Mouse (Mus musculus) c-Kit-positive CD71-negative TER-119-negative erythroid progenitor cells, embryonic 14.5 days (primary cell): Measurements from ENCODE around the gene Pfkfb4.

ENCODE experiments used
- DNase-seq: peaks from one replicate; pipeline ENCODE4 v3.0.0-alpha.2; 2013; ENCODE audit warnings: low read depth

Pfkfb4 gene

GRCm38 (mm10) chr9:108991428-108992084 is at the start of gene Pfkfb4:
Gene Pfkfb4, plus strand, starts transcription at chr9:108991778.
- peak; percentile 99 for DNase-seq

- no peak for DNase-seq
Observed at GRCm38 (mm10) chr9:108945111-108945510, 46.5 kb upstream of the Pfkfb4 start.

GRCm38 (mm10) chr9:108945608-108946007 is 46.0 kb upstream of the Pfkfb4 start:
- DNase-seq: no peak

GRCm38 (mm10) chr9:108949231-108949966 is 42.2 kb upstream of the Pfkfb4 start:
- no peak for DNase-seq

GRCm38 (mm10) chr9:108949967-108950728 is 41.4 kb upstream of the Pfkfb4 start:
- DNase-seq: no peak

- no peak for DNase-seq
Observed at GRCm38 (mm10) chr9:108953081-108953636, 38.4 kb upstream of the Pfkfb4 start, which contains the start of gene Col7a1. Gene Col7a1, plus strand, starts transcription at chr9:108953586.

- no peak for DNase-seq
Observed at GRCm38 (mm10) chr9:108955241-108955640, 36.3 kb upstream of the Pfkfb4 start.

- DNase-seq: no peak
Observed at GRCm38 (mm10) chr9:108955846-108956245, 35.7 kb upstream of the Pfkfb4 start.

GRCm38 (mm10) chr9:108963577-108963976 is 28.0 kb upstream of the Pfkfb4 start:
- DNase-seq: no peak

- DNase-seq: no peak
Observed at GRCm38 (mm10) chr9:108964338-108964737, 27.2 kb upstream of the Pfkfb4 start.

- DNase-seq: no peak
Observed at GRCm38 (mm10) chr9:108970623-108971022, 21.0 kb upstream of the Pfkfb4 start.

GRCm38 (mm10) chr9:108976483-108976882 is 15.1 kb upstream of the Pfkfb4 start:
- DNase-seq: no peak

GRCm38 (mm10) chr9:108977966-108978365 is 13.6 kb upstream of the Pfkfb4 start:
- no peak for DNase-seq

- DNase-seq: no peak
Observed at GRCm38 (mm10) chr9:108982498-108982897, 9.1 kb upstream of the Pfkfb4 start.

GRCm38 (mm10) chr9:108983209-108983608 is 8.4 kb upstream of the Pfkfb4 start:
- no peak for DNase-seq

- no peak for DNase-seq
Observed at GRCm38 (mm10) chr9:108985710-108986109, 5.9 kb upstream of the Pfkfb4 start, which contains the start of gene Ucn2. Gene Ucn2, plus strand, starts transcription at chr9:108986010.

- DNase-seq: no peak
Observed at GRCm38 (mm10) chr9:108987704-108988350, 3.8 kb upstream of the Pfkfb4 start.

GRCm38 (mm10) chr9:108989802-108990461 is 1.6 kb upstream of the Pfkfb4 start:
- no peak for DNase-seq

- DNase-seq: no peak
Observed at GRCm38 (mm10) chr9:108990462-108990820, 1.1 kb upstream of the Pfkfb4 start.

GRCm38 (mm10) chr9:108992085-108992469 is 499 bp downstream of the Pfkfb4 start:
- DNase-seq: no peak

GRCm38 (mm10) chr9:108992620-108993361 is 1.2 kb downstream of the Pfkfb4 start:
- no peak for DNase-seq
